Mouse (Mus musculus) cortical plate, adult 2 months (tissue): Measurements from ENCODE around the gene 2900026A02Rik.

Experiments used
- CTCF ChIP-seq: fragments of 200-500 bp; IDR thresholded peaks from 2 replicates; pipeline ENCODE4 v1.5.1; 2011; ENCODE audit warnings: mild to moderate bottlenecking, control low read depth, low read length; ENCODE audit not compliant: insufficient read depth; ENCODE audit errors: extremely low read depth
- POLR2A ChIP-seq: fragments of 200-500 bp; IDR thresholded peaks from 2 replicates; pipeline ENCODE4 v1.6.1; 2011; ENCODE audit warnings: mild to moderate bottlenecking, low read length, control low read depth; ENCODE audit not compliant: insufficient read depth; ENCODE audit errors: extremely low read depth

GRCm38 (mm10) chr5:113196916-113197794 is 23.9 kb downstream of the 2900026A02Rik start:
- TF ChIP-seq CTCF (no peak), POLR2A (no peak)
